Mouse (Mus musculus): ENCODE results near the gene Osmr. TPM values are rescaled to one million over a fixed set of nuclear protein-coding genes. Genes with fewer than 3 reads are reported as not detected.

Gene Osmr
- total RNA-seq, 1 experiment, result 1.0 TPM

- no peak for TF ChIP-seq HCFC1 (IDR thresholded peaks at IDR 0.05; ENCODE audit: borderline replicate concordance, insufficient read depth, low read length)
- TF ChIP-seq MAFK (IDR thresholded peaks at IDR 0.05; ENCODE audit: insufficient read depth, low read depth, low read length), result no peak
- TF ChIP-seq ZNF384 (IDR thresholded peaks at IDR 0.05; ENCODE audit: low read depth, low read length), result no peak
- TF ChIP-seq ZC3H11A (IDR thresholded peaks at IDR 0.05; ENCODE audit: borderline replicate concordance, low read depth, low read length), result no peak
- no peak for TF ChIP-seq CHD2 (IDR thresholded peaks at IDR 0.05; ENCODE audit: low read depth, low read length)
- Histone ChIP-seq H3K9me3 (ENCODE audit: control insufficient read depth, insufficient read depth, low read depth, low read length) (no peaks in the 10 kb centered on the region), H3K27ac (ENCODE audit: insufficient read depth, low read depth, low read length, poor library complexity, severe bottlenecking) (no peak overlapping the region), H3K4me1 (ENCODE audit: control insufficient read depth in 2 of 2, insufficient read depth in 2 of 2, low read length in 2 of 2, poor library complexity in 1 of 2) (no peaks in the 10 kb centered on the region), H3K36me3 (ENCODE audit: control insufficient read depth, insufficient read depth, low read length, poor library complexity, severe bottlenecking) (no peaks in the 10 kb centered on the region), H3K4me3 (ENCODE audit: insufficient read depth in 1 of 2, low read depth in 1 of 2, low read length in 2 of 2, poor library complexity in 1 of 2, severe bottlenecking in 1 of 2) (no peak overlapping the region), H3K9ac (ENCODE audit: insufficient read depth, low read depth, low read length, poor library complexity, severe bottlenecking) (no peak overlapping the region)
- no peak for DNase-seq (ENCODE audit: low read depth, low spot score)
- in situ Hi-C loops (cut with MboI; ENCODE audit: low sequenced_read_pairs in 2 of 2, unreplicated experiment in 2 of 2), result no loop called here
These were observed 12.6 kb downstream of the Osmr start for GRCm38 (mm10) chr15:6862125-6862524.

- Histone ChIP-seq H3K36me3 (ENCODE audit: control insufficient read depth, insufficient read depth, low read length, poor library complexity, severe bottlenecking) (no peaks in the 10 kb centered on the region), H3K9ac (ENCODE audit: insufficient read depth, low read depth, low read length, poor library complexity, severe bottlenecking) (no peak overlapping the region), H3K4me3 (ENCODE audit: insufficient read depth in 1 of 2, low read depth in 1 of 2, low read length in 2 of 2, poor library complexity in 1 of 2, severe bottlenecking in 1 of 2) (no peak overlapping the region), H3K4me1 (ENCODE audit: control insufficient read depth in 2 of 2, insufficient read depth in 2 of 2, low read length in 2 of 2, poor library complexity in 1 of 2) (no peaks in the 10 kb centered on the region), H3K27ac (ENCODE audit: insufficient read depth, low read depth, low read length, poor library complexity, severe bottlenecking) (no peak overlapping the region), H3K9me3 (ENCODE audit: control insufficient read depth, insufficient read depth, low read depth, low read length) (no peaks in the 10 kb centered on the region)
- in situ Hi-C loops (cut with MboI; ENCODE audit: low sequenced_read_pairs in 2 of 2, unreplicated experiment in 2 of 2), result no loop called here
- no peak for DNase-seq (ENCODE audit: low read depth, low spot score)
- no peak for TF ChIP-seq ZC3H11A (IDR thresholded peaks at IDR 0.05; ENCODE audit: borderline replicate concordance, low read depth, low read length)
These were observed 13.2 kb downstream of the Osmr start for GRCm38 (mm10) chr15:6861617-6862016.

GRCm38 (mm10) chr15:6859781-6860180, 15.0 kb downstream of the Osmr start:
- no peak for TF ChIP-seq ZNF384 (IDR thresholded peaks at IDR 0.05; ENCODE audit: low read depth, low read length)
- no peak for TF ChIP-seq ZC3H11A (IDR thresholded peaks at IDR 0.05; ENCODE audit: borderline replicate concordance, low read depth, low read length)
- TF ChIP-seq MAFK (IDR thresholded peaks at IDR 0.05; ENCODE audit: insufficient read depth, low read depth, low read length), result no peak
- no peak for TF ChIP-seq CHD2 (IDR thresholded peaks at IDR 0.05; ENCODE audit: low read depth, low read length)
- TF ChIP-seq HCFC1 (IDR thresholded peaks at IDR 0.05; ENCODE audit: borderline replicate concordance, insufficient read depth, low read length), result no peak
- no peak for DNase-seq (ENCODE audit: low read depth, low spot score)
- Histone ChIP-seq H3K4me3 (ENCODE audit: insufficient read depth in 1 of 2, low read depth in 1 of 2, low read length in 2 of 2, poor library complexity in 1 of 2, severe bottlenecking in 1 of 2) (no peak overlapping the region), H3K27ac (ENCODE audit: insufficient read depth, low read depth, low read length, poor library complexity, severe bottlenecking) (no peak overlapping the region), H3K36me3 (ENCODE audit: control insufficient read depth, insufficient read depth, low read length, poor library complexity, severe bottlenecking) (no peaks in the 10 kb centered on the region), H3K9me3 (ENCODE audit: control insufficient read depth, insufficient read depth, low read depth, low read length) (no peaks in the 10 kb centered on the region), H3K4me1 (ENCODE audit: control insufficient read depth in 2 of 2, insufficient read depth in 2 of 2, low read length in 2 of 2, poor library complexity in 1 of 2) (no peaks in the 10 kb centered on the region), H3K9ac (ENCODE audit: insufficient read depth, low read depth, low read length, poor library complexity, severe bottlenecking) (no peak overlapping the region)
- in situ Hi-C loops (cut with MboI; ENCODE audit: low sequenced_read_pairs in 2 of 2, unreplicated experiment in 2 of 2), result no loop called here

- no peak for DNase-seq (ENCODE audit: low read depth, low spot score)
These were observed 15.9 kb downstream of the Osmr start for GRCm38 (mm10) chr15:6858871-6859270.

DNA sequence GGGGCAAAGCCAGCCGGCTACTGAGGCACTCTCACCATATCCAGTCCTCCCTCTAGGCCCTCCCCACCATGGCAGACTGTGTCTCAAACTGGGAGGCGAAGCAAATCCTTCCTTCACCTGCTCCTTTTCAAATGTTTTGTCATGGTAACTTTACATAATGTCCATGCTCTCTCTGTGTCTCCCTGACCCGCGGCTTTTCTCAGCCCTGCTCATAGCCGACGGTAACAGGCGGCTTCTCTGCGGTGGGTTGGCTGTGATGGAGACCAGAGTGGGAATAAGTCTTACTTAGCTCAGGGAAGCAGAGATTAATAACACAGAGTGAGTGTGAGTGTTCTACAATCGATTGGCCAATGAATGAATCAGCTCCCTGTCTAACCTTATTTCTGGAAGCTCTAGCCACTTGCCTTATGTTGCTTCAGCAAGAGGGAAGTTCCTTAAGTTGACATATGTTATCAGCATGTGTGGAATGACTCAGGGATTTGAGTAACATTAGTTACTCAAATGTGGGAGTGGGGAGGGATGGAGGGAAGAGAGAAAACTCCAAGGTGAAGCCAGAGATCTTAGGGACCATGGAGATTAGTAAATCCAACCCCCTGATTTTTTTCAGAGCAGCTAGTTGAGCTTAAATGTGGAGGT, 17.4 kb downstream of the Osmr start:
- Histone ChIP-seq H3K4me1 (ENCODE audit: control insufficient read depth in 2 of 2, insufficient read depth in 2 of 2, low read length in 2 of 2, poor library complexity in 1 of 2) (no peaks in the 10 kb centered on the region), H3K27ac (ENCODE audit: insufficient read depth, low read depth, low read length, poor library complexity, severe bottlenecking) (no peak overlapping the region), H3K9me3 (ENCODE audit: control insufficient read depth, insufficient read depth, low read depth, low read length) (no peaks in the 10 kb centered on the region), H3K9ac (ENCODE audit: insufficient read depth, low read depth, low read length, poor library complexity, severe bottlenecking) (no peak overlapping the region), H3K36me3 (ENCODE audit: control insufficient read depth, insufficient read depth, low read length, poor library complexity, severe bottlenecking) (no peaks in the 10 kb centered on the region), H3K4me3 (ENCODE audit: insufficient read depth in 1 of 2, low read depth in 1 of 2, low read length in 2 of 2, poor library complexity in 1 of 2, severe bottlenecking in 1 of 2) (no peak overlapping the region)
- no peak for DNase-seq (ENCODE audit: low read depth, low spot score)
- TF ChIP-seq ZC3H11A (IDR thresholded peaks at IDR 0.05; ENCODE audit: borderline replicate concordance, low read depth, low read length) (no peak), ZNF384 (IDR thresholded peaks at IDR 0.05; ENCODE audit: low read depth, low read length) (no peak)
- in situ Hi-C loops (cut with MboI; ENCODE audit: low sequenced_read_pairs in 2 of 2, unreplicated experiment in 2 of 2), result no loop called here

More at GRCm38 (mm10) chr15:6858871-6859270, 15.9 kb downstream of the Osmr start:
- TF ChIP-seq HCFC1 (IDR thresholded peaks at IDR 0.05; ENCODE audit: borderline replicate concordance, insufficient read depth, low read length), result no peak
- no peak for TF ChIP-seq CHD2 (IDR thresholded peaks at IDR 0.05; ENCODE audit: low read depth, low read length)
- no peak for TF ChIP-seq MAFK (IDR thresholded peaks at IDR 0.05; ENCODE audit: insufficient read depth, low read depth, low read length)
- no peak for TF ChIP-seq ZNF384 (IDR thresholded peaks at IDR 0.05; ENCODE audit: low read depth, low read length)
- TF ChIP-seq ZC3H11A (IDR thresholded peaks at IDR 0.05; ENCODE audit: borderline replicate concordance, low read depth, low read length), result no peak
- no peaks in the 10 kb centered on the region for H3K4me1 ChIP-seq (ENCODE audit: control insufficient read depth in 2 of 2, insufficient read depth in 2 of 2, low read length in 2 of 2, poor library complexity in 1 of 2)
- no peak overlapping the region for H3K27ac ChIP-seq (ENCODE audit: insufficient read depth, low read depth, low read length, poor library complexity, severe bottlenecking)
- no peak overlapping the region for H3K9ac ChIP-seq (ENCODE audit: insufficient read depth, low read depth, low read length, poor library complexity, severe bottlenecking)
- H3K36me3 ChIP-seq (ENCODE audit: control insufficient read depth, insufficient read depth, low read length, poor library complexity, severe bottlenecking), result no peaks in the 10 kb centered on the region
- H3K4me3 ChIP-seq (ENCODE audit: insufficient read depth in 1 of 2, low read depth in 1 of 2, low read length in 2 of 2, poor library complexity in 1 of 2, severe bottlenecking in 1 of 2), result no peak overlapping the region
- H3K9me3 ChIP-seq (ENCODE audit: control insufficient read depth, insufficient read depth, low read depth, low read length), result no peaks in the 10 kb centered on the region
- in situ Hi-C loops (cut with MboI; ENCODE audit: low sequenced_read_pairs in 2 of 2, unreplicated experiment in 2 of 2), result no loop called here

All from ES-E14 (cell line).